Mouse (Mus musculus) c-Kit-positive CD71-positive TER-119-negative erythroid progenitor cells, embryonic 14.5 days (primary cell): ENCODE measurements around the gene Actr2.
"Not testable (repeated sequence)": the region's sequence is repeated elsewhere in the genome, so short reads cannot be mapped to it uniquely, and the experiment has no call there.

Source experiments
- DNase-seq: peaks from one replicate; pipeline ENCODE4 v3.0.0-alpha.2; 2013; ENCODE audit warnings: low read depth

Gene Actr2

DNA sequence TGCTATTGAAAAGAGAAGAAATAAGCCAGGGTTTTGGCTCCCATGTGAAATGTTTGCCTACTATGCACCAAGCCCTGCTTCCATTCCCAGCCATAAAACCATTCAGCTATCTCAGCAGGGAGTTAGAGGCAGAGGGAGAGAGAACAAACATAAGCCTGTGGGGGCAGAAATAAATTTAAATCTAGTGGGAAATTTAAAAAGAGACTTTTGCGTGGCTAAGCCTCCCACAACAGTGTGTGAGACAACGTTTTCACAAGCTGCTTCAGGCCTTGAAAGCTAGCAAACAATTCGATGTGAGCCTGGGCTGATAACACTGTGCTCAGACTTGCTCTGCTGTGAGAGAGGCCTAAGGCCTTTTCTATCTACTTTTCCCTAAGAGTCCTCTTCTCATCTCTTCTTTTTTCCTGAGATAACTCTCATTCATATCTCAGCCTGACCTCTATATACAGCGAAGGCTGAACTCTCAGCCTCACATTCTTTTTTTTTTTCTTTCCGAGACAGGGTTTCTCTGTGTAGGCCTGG is 3.4 kb upstream of the Actr2 start:
- DNase-seq, result peak; percentile 55

GRCm38 (mm10) chr11:20112006-20112740 is 540 bp downstream of the Actr2 start:
- DNase-seq, result peak; percentile 59

DNA sequence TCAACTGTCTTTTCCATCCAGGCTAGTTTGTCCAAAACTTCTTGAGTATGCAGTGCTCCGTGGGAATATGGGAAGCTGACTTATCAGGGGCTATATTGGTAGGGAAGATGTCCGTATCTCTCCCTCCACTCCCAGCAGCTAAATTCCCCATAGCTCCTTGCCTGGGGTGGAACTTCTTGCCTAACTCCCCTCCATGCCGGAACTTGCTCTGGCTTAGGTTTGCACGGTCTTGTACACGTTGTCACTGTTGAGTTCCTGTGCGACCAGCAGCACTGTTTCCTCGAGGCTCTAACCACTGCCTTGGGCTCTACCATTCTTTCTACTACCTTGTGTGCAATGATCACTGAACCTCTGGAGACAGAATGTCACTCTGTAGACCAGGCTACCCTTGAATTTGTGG is 4.6 kb downstream of the Actr2 start:
- no peak for DNase-seq

DNA sequence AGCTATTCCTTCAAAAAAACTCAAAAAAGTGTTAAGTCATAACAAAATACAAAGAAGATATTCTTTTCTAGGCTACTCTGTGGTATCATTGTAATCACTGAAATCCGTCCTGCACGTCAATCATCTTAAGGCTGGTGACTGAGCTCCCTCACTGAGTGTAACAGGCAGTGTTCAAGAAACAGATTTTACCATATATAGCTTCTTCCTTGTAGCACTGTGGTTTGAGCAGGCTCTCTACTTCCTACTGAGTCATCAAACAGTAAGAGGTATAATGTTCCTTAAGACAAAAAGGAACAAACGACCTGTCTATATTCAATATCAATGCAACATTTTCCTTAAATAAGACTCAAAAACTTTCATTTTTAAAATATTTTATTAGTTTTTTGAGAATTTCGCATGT is 5.0 kb downstream of the Actr2 start:
- DNase-seq, result no peak

DNA sequence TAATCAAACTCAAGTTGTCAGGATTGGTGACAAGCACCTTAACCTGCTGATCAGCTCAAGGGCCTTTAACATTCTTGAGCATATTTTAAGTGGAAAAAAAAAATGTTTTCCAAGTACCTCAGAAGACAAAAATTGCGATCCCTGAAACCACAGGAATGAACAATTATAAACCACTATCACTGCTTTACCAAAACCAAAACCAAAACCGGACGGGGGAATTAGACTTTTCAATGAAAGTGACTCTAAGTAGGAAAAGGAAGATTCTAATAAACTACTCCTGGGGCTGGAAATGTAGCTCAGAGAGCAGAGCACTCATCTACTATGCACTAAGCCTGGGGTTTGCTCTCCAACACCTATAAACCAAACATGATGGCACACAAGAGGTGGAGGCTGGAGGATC is 5.8 kb downstream of the Actr2 start:
- no peak for DNase-seq

GRCm38 (mm10) chr11:20103949-20104348 is 8.8 kb downstream of the Actr2 start:
- no peak for DNase-seq

- DNase-seq, result no peak
These were observed 26.4 kb downstream of the Actr2 start for GRCm38 (mm10) chr11:20086306-20086705.

- DNase-seq, result no peak
These were observed 27.1 kb downstream of the Actr2 start for GRCm38 (mm10) chr11:20085635-20086034.

DNA sequence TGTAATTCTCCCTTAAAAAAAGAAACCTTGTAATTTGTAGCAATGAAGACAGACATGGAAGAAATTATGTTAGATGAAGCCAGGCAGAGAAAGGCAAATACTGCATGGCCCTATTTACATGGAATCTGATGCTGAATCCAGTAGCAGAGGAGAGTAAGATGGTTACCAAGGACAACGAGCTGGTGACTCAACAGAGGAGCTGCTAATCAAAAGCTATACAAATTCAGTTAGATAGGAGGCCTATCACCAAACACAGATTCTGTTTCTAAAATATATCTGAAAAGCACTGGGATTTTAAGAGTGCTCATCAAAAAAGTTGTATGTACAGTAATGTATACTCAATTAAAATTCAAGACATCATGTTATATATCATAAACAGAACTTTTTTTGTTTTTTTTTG is 37.3 kb downstream of the Actr2 start:
- DNase-seq, result no peak

GRCm38 (mm10) chr11:20072826-20073225 is 39.9 kb downstream of the Actr2 start:
- no peak for DNase-seq

- no peak for DNase-seq
These were observed 40.5 kb downstream of the Actr2 start for GRCm38 (mm10) chr11:20072174-20072573.

DNA sequence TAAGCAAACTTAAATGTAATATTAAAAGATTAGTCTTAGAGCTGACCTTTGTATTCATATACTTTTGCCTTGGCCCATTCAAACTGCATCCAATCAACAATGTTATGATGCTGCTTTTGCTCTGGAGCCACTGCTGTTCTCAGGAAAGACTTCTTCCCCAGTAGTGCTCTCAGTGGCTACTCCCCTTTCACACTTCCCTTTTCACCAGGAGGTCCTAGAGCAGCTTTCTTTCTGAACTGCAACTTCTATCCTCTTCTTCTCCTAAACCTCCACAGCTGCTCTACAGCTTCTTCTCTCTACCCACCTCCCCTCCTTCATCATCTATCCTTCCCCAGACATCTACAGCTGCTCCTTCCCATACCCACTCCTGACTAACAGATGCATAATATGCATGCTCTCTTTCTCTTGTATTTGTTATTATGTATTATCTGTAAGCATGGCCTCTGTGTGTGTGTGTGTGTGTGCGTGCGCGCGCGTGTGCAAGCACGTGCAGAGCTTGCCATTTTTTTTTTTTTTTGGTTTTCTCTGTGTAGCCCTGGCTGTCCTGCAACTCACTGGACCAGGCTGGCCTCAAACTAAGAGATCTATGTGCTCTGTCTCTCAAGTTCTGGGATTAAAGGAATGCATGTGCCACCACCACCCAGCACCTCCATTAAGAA is 44.2 kb downstream of the Actr2 start:
- no peak for DNase-seq

DNA sequence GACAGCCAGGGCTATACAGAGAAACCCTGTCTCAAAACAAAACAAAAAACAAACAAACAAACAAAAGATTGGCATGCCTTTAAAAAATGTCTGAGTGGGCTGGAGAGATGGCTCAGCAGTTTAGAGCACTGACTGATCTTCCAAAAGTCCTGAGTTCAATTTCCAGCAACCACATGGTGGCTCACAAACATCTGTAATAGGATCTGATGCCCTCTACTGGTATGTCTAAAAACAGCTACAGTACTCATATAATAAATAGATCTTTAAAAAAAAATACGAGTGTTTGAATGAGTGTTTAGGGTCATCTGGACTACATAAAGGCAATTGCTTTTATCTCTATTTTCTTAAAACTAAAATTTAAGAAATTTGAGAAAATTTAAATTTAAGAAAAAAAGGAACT is 45.2 kb downstream of the Actr2 start:
- no peak for DNase-seq

DNA sequence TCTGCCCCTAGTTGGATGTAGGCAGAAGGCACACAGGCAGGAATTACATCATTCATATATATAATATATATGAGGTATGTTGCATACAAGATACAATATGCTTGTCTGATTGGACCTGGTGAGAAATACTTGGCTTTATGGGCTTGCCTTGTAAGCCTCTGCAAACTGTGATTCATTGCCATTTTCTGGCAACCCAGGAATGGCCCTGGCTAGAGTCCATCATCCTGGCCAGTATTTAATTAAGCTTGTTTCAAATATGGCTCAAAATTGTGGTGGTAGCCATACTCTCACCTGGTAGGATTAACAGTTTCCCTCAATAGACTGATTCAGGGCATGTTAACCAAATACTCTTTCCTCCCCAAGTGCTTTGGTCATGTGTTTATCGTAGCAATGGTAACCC is 46.6 kb downstream of the Actr2 start:
- no peak for DNase-seq

GRCm38 (mm10) chr11:20064926-20065325 is 47.8 kb downstream of the Actr2 start:
- DNase-seq, result no peak

DNA sequence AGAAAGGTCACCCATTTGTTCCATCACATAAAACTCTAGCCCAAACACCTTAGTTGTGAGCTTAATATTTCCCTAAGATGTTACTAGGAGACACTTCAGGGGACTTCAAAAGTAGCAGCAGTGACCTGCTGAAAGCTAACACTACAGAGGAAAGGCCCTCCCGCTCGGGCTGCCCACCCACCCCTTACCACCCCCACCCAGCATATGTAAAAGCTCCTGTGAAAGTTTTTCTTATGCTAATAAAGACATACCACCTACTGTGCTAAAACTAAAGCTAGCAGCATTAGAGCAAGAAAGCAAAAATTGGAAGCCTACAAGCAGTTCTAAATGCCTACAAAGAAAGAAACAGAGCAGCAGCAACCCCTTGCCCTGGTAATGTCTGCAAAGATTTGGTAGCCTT is 48.6 kb downstream of the Actr2 start:
- DNase-seq, result not testable (repeated sequence)

DNA sequence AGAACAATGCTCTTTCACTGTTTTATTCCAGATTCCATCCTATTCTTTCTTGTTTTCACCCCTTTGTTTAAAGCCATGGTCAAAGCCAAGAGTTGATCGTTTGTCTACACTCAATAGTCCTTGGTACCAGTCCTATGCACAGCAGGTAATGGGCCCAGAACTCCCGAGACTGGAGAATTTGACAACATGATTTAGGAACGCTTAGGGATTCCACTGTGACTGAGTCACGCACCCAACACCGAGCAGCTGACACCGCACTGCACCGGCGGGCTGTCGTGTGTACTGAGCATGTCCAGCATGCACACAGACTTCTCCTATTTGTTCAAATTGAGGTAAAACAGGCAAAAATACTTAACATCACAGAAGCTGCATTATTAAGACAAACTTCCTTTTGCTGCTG is 49.9 kb downstream of the Actr2 start:
- not testable (repeated sequence) for DNase-seq

DNA sequence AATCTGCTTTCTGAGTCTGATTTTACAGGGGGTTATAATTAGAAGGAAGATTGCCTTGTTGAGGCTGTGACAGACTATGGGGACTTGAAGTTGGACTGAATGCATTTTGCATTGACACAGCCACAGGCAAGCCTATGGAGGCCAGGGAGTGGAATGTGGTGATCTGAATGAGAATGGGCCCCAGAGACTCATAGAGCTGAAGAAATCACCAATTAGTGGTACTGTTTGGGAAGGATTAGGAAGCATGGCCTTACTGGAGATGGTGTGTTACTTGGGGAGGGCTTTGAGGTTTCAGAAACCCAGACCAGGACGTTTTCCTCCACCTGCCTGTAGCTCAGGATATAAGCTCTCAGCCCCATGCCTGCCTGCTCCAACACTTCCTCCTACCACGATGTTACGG is 53.0 kb downstream of the Actr2 start:
- no peak for DNase-seq

DNA sequence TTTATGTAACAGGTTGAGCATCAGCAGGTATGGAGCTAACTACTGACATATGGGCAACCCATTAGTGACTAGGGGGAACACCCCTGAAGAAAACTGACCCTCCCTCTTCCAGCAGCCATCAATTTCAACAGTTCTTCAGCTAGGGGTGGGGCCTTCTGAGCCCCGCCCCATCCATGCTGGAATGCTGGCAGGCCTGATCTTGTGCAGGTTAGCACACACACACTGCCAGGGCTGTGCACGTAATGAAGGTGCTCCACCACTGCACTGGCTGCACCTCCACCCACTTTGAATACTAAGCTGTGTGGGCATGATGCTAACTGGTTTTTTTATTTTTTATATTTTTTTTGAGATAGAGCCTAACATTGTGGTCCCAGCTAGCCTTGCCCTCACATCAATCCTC is 55.3 kb downstream of the Actr2 start:
- no peak for DNase-seq

- no peak for DNase-seq
These were observed 56.5 kb downstream of the Actr2 start for GRCm38 (mm10) chr11:20056168-20056567.

DNA sequence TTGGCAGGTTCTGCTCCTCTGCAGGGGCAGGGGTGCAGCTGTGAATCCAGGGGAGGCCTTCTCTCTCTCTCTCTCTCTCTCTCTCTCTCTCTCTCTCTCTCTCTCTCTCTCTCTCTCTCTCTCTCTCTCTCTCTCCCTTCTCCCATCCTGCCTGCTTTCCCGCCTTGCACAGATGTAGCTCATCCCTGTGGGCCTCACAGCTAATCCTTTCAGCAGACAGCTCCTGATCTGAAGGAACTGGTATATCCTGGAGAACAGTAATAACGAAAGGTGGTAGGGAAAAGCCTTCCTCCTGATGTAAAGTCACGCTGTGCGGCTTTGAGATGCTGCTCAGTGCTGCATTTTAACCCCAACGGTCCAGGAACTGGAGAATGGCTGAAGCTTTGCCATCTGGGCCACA is 58.1 kb downstream of the Actr2 start:
- DNase-seq, result no peak

GRCm38 (mm10) chr11:20053951-20054350 is 58.8 kb downstream of the Actr2 start:
- no peak for DNase-seq

GRCm38 (mm10) chr11:20052814-20053536 is 59.7 kb downstream of the Actr2 start:
- DNase-seq, result no peak
